Mouse (Mus musculus) erythroblast, embryonic 14.5 days (primary cell): ENCODE measurements around the gene Rps15.

Experiments used
- GATA1 ChIP-seq: IDR thresholded peaks from 2 replicates; pipeline ENCODE4 v1.6.1; 2012; ENCODE audit warnings: low read length, inconsistent platforms, mixed read lengths
- TAL1 ChIP-seq: IDR thresholded peaks from 3 replicates; pipeline ENCODE4 v1.6.1; 2012; ENCODE audit warnings: low read length, inconsistent platforms, mixed read lengths

DNA sequence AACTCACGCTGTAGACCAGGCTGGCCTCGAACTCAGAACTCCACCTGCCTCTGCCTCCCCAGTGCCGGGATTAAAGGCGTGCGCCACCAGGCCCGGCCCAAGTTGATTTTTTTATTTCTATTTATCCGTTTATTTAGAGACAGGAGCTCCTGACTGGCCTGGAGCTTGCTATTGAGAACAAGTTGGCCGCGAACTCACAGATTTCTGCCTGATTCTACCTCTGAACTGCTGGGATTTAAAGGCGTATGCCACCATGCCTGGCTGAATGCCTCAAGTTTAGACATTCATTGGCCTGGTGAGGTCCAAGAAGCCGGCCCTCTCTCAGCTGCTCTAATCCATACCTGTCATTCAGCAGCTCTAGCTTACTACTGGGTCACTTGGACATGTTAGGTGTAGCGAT, 30.1 kb upstream of the Rps15 start:
- TF ChIP-seq GATA1: no peak
- TF ChIP-seq TAL1: no peak
